Mouse (Mus musculus): ENCODE measurements around the gene Pax6. TPM values are rescaled to one million over a fixed set of nuclear protein-coding genes. Genes with fewer than 3 reads are reported as not detected.

The Pax6 gene
- polyA plus RNA-seq, 1 experiment from 2014 or later: not detected

DNA sequence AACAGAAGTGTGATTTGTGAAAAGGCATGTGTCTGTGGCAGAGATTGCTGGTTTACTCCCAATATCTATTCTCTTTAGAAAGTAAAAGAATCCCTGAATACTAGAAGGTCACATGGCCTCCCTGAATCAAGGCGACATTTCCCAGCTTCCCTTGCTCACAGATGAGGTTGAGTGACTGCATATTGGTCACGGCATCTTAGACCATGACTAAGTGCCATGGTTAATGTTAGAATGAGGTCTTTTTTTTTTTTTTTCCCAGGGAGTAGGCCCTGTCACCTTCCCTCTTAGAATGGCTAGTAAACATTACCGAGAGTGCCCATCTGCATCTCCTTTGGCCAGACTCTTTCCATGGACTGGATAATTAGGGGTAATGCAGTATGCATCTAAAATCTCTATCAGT lies 41.8 kb downstream of the Pax6 start:
- H3K4me1 ChIP-seq: no peaks in the 10 kb centered on the region
- WGBS: 90% methylated on average over 3 of the region's 3 CpGs
- H3K9ac ChIP-seq: no peak overlapping the region
- no peak overlapping the region for H3K27ac ChIP-seq
- no peaks in the 10 kb centered on the region for H3K36me3 ChIP-seq
- no peaks in the 10 kb centered on the region for H3K9me3 ChIP-seq
- no peak overlapping the region for H3K4me2 ChIP-seq
- ATAC-seq (ENCODE audit: borderline replicate concordance, extremely low read depth, low FRiP score, low TSS enrichment): no peak
- H3K4me3 ChIP-seq: no peak overlapping the region
- no peaks in the 10 kb centered on the region for H3K27me3 ChIP-seq

DNA sequence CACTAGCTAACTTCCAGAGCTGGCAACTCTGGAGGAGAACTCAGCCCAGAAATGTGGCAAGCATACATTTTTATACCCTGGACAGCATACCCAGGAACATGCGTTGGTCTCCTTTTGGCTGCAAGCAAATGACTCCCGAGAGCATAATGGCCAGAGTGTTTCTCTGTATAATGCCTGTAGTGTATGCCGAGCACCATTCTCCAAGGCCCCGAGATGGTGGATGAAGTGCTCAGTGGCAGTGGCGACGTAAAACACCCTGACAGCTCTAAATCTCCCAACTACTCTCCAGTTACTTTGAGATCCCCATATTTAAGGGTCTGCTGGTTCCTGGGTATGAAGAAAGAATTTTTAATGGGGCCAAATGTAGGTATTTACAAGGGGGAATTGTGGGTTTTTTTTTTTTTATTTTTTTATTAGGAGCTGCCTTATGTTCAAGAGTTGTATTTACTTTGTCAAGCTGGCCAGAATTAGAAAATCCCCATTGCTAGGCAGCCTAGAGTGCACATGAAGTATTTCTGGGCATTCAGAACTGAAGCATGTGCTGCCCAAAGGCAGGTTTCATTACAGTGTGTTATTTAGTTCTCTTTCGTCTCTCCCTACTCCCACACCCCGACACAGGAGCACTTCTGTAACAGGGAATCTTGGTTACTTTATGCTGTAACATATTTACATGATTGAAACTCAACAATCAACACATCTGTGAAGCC lies 46.9 kb downstream of the Pax6 start:
- Histone ChIP-seq H3K9ac (no peak overlapping the region), H3K27me3 (no peaks in the 10 kb centered on the region), H3K36me3 (no peaks in the 10 kb centered on the region), H3K4me2 (no peak overlapping the region), H3K4me3 (no peak overlapping the region), H3K27ac (no peak overlapping the region), H3K4me1 (no peaks in the 10 kb centered on the region), H3K9me3 (no peaks in the 10 kb centered on the region)
- no peak for ATAC-seq (ENCODE audit: borderline replicate concordance, extremely low read depth, low FRiP score, low TSS enrichment)
- 84% methylated on average over 8 of the region's 8 CpGs for WGBS

DNA sequence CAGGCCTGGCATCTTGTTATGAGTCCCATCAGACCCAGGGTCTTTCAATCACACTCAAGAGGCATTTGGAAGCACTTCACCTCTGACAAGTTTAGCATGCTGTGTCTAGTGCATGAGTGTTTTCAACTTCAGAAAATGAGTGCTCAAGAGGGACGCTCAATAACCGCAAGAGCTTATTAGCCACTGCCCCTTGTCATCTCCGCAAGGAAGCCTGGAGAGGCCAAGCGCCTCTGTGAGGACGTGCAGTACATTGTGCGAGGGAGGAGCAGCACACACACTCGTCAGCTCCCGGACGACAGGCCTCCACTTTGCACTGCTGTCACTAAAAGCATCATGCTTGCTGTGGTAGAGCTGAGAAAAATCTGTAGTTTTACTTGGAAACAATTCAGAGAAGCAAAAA lies 58.0 kb downstream of the Pax6 start:
- Histone ChIP-seq H3K27ac (no peak overlapping the region), H3K9me3 (no peaks in the 10 kb centered on the region), H3K4me1 (no peaks in the 10 kb centered on the region), H3K9ac (no peak overlapping the region), H3K36me3 (no peaks in the 10 kb centered on the region), H3K4me3 (no peak overlapping the region), H3K27me3 (no peaks in the 10 kb centered on the region), H3K4me2 (no peak overlapping the region)
- no peak for ATAC-seq (ENCODE audit: borderline replicate concordance, extremely low read depth, low FRiP score, low TSS enrichment)
- 51% methylated on average over 9 of the region's 9 CpGs for WGBS

DNA sequence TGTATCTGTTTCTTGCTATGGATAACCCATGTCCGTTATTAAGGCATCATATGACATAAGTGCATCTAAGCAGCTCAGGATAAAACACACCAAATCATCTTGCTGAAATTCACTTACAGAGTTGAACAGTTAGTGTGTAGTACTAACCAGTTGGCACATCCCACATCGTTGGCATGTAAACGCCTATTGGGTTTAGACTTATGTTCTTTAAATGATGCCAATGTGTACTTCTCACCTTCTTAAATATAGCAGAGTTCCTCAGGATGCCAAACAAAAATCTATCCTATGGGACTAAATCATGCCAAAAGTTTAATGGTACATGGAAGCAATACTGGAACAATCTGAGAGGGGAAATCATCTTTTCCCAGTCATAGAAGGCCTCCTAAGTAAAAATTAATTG lies 62.0 kb downstream of the Pax6 start:
- no peaks in the 10 kb centered on the region for H3K36me3 ChIP-seq
- no peaks in the 10 kb centered on the region for H3K4me1 ChIP-seq
- WGBS: 92% methylated on average over 3 of the region's 3 CpGs
- H3K9ac ChIP-seq: no peak overlapping the region
- H3K9me3 ChIP-seq: no peaks in the 10 kb centered on the region
- H3K27ac ChIP-seq: no peak overlapping the region
- no peak for ATAC-seq (ENCODE audit: borderline replicate concordance, extremely low read depth, low FRiP score, low TSS enrichment)
- no peaks in the 10 kb centered on the region for H3K27me3 ChIP-seq
- H3K4me3 ChIP-seq: no peak overlapping the region
- no peak overlapping the region for H3K4me2 ChIP-seq

DNA sequence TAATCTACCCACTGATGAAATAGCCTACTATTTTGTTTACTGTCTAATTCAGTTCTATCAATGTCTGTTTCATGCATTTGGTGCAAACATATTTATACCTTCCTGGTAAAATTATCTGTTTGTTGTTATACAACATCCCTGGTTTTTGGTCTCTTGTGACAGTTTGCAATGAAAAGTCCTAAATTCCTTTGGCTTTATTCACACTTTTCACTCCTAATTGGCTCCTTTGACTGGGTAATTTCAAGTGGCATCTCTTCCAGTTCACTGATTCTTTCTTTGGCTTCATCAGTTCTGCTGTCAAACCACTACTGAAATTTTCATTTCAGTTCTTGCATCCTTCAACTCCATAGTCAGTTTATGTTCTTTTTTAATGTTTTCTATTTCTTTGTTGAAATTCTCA lies 67.5 kb downstream of the Pax6 start:
- Histone ChIP-seq H3K4me3 (no peak overlapping the region), H3K27me3 (no peaks in the 10 kb centered on the region), H3K27ac (no peak overlapping the region), H3K36me3 (no peaks in the 10 kb centered on the region), H3K9ac (no peak overlapping the region), H3K4me1 (no peaks in the 10 kb centered on the region), H3K4me2 (no peak overlapping the region), H3K9me3 (no peaks in the 10 kb centered on the region)
- ATAC-seq (ENCODE audit: borderline replicate concordance, extremely low read depth, low FRiP score, low TSS enrichment): no peak

DNA sequence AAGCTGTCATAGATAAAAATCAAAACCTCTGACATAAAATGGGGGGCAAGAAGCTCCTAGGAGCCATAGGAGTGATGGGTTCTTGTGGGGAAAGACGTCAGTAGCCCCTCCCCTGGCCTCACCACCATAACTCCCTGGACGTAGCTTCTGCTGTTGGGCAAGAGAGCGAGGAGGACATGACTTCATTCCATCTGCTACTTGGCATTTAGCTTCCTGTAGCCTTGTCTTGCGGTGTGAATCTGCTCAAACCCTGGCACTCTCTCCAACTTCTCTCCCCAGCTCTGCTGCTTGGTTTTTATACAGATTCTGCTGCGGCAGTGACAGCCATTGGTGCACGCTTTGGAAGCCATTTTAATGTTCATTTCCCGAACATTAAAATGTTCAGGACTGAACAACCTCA lies 78.2 kb downstream of the Pax6 start:
- Histone ChIP-seq H3K4me2 (no peak overlapping the region), H3K27ac (no peak overlapping the region), H3K9me3 (no peaks in the 10 kb centered on the region), H3K36me3 (no peaks in the 10 kb centered on the region), H3K4me3 (no peak overlapping the region), H3K27me3 (no peaks in the 10 kb centered on the region), H3K9ac (no peak overlapping the region), H3K4me1 (no peaks in the 10 kb centered on the region)
- ATAC-seq (ENCODE audit: borderline replicate concordance, extremely low read depth, low FRiP score, low TSS enrichment): no peak
- 69% methylated on average over 7 of the region's 7 CpGs for WGBS

Other genes starting within 250 kb of the Pax6 start
- 45.3 and 45.8 TPM in 2 replicates for gene Elp4, start 235.7 kb downstream of the Pax6 start, polyA plus RNA-seq (2015; fragmentation: Nextera tagmentation; extraction: Ambion mirVana)
- 125 and 129 TPM in 2 replicates for gene Immp1l, start 235.7 kb downstream of the Pax6 start, polyA plus RNA-seq (2015; fragmentation: Nextera tagmentation; extraction: Ambion mirVana)

Data from lung, embryonic 15.5 days (tissue).